Mouse (Mus musculus) MEL (cell line): Measurements from ENCODE around the gene Il27. TPM values are rescaled to one million over a fixed set of nuclear protein-coding genes. Genes with fewer than 3 reads are reported as not detected.

Experiments
- DNase-seq: peaks from one replicate; pipeline ENCODE4 v3.0.0; 2011; ENCODE audit warnings: low read depth, low spot score
- H3K27ac ChIP-seq: 2 replicates; pipeline ENCODE4 v1.5.1; 2012; ENCODE audit warnings: low read depth, mild to moderate bottlenecking, control low read depth, low read length, moderate library complexity; ENCODE audit not compliant: control insufficient read depth
- H3K27me3 ChIP-seq, 2 experiments: fragments of 150-350 bp in 1 of 2; sonication (generic) in 1 of 2; 2 replicates each; pipeline ENCODE4 v1.6.1; 2012; ENCODE audit warnings: low read length in 2 of 2, mild to moderate bottlenecking in 2 of 2, improper control_type of control experiment in 1 of 2, moderate library complexity in 1 of 2; ENCODE audit not compliant: insufficient read depth in 2 of 2, control insufficient read depth in 1 of 2
- H3K36me3 ChIP-seq, 2 experiments: 2 replicates each; pipeline ENCODE4 v1.6.1; 2012 to 2014; ENCODE audit warnings: low read length in 2 of 2, improper control_type of control experiment in 1 of 2, inconsistent platforms in 1 of 2, mild to moderate bottlenecking in 1 of 2; ENCODE audit not compliant: insufficient read depth in 2 of 2, control insufficient read depth in 1 of 2
- H3K4me1 ChIP-seq, 2 experiments: fragments of 150-350 bp in 1 of 2; sonication (generic) in 1 of 2; 2 replicates each; pipeline ENCODE4 v1.6.1; 2012; ENCODE audit warnings: low read length in 2 of 2, improper control_type of control experiment in 1 of 2, mild to moderate bottlenecking in 1 of 2; ENCODE audit not compliant: insufficient read depth in 2 of 2, control insufficient read depth in 1 of 2
- H3K4me3 ChIP-seq, 2 experiments: fragments of 150-350 bp in 1 of 2; sonication (generic) in 1 of 2; 2 replicates each; pipeline ENCODE4 v1.5.1; 2012; ENCODE audit warnings: low read depth in 2 of 2, low read length in 2 of 2, mild to moderate bottlenecking in 2 of 2, moderate library complexity in 2 of 2, control low read depth in 1 of 2, improper control_type of control experiment in 1 of 2; ENCODE audit not compliant: control insufficient read depth in 1 of 2, insufficient read depth in 1 of 2
- H3K79me2 ChIP-seq: 2 replicates; pipeline ENCODE4 v1.6.1; 2012; ENCODE audit warnings: mild to moderate bottlenecking, low read length, moderate library complexity; ENCODE audit not compliant: control insufficient read depth, poor library complexity, insufficient read depth
- H3K9ac ChIP-seq: 2 replicates; pipeline ENCODE4 v1.6.1; 2012; ENCODE audit warnings: low read depth, mild to moderate bottlenecking, control low read depth, low read length, moderate library complexity; ENCODE audit not compliant: control insufficient read depth, poor library complexity, severe bottlenecking
- H3K9me3 ChIP-seq: fragments of 150-350 bp; sonication (generic); replicated peaks from 2 replicates; pipeline ENCODE4 v1.6.1; 2012; ENCODE audit warnings: mild to moderate bottlenecking, low read length, improper control_type of control experiment, moderate library complexity; ENCODE audit not compliant: insufficient read depth
- BHLHE40 ChIP-seq: IDR thresholded peaks from 2 replicates; pipeline ENCODE4 v1.6.1; 2012; ENCODE audit warnings: low read depth, mild to moderate bottlenecking, inconsistent platforms, low read length, improper control_type of control experiment, borderline replicate concordance
- E2F4 ChIP-seq: IDR thresholded peaks from 2 replicates; pipeline ENCODE4 v1.6.1; 2011; ENCODE audit warnings: low read depth, low read length, improper control_type of control experiment, borderline replicate concordance
- ELF1 ChIP-seq: IDR thresholded peaks from 2 replicates; pipeline ENCODE4 v1.6.1; 2014; ENCODE audit warnings: low read depth, mild to moderate bottlenecking, inconsistent platforms, low read length, improper control_type of control experiment, moderate library complexity
- MAFK ChIP-seq: IDR thresholded peaks from 2 replicates; pipeline ENCODE4 v1.6.1; 2011; ENCODE audit warnings: low read depth, mild to moderate bottlenecking, low read length, improper control_type of control experiment, borderline replicate concordance
- MAX ChIP-seq: IDR thresholded peaks from 2 replicates; pipeline ENCODE4 v1.6.1; 2011; ENCODE audit warnings: low read length, improper control_type of control experiment
- MAZ ChIP-seq: IDR thresholded peaks from 2 replicates; pipeline ENCODE4 v1.6.1; 2012; ENCODE audit warnings: low read depth, mild to moderate bottlenecking, inconsistent platforms, low read length, improper control_type of control experiment
- MEF2A ChIP-seq: IDR thresholded peaks from 2 replicates; pipeline ENCODE4 v1.6.1; 2014; ENCODE audit warnings: low read depth, mild to moderate bottlenecking, inconsistent platforms, low read length, improper control_type of control experiment; ENCODE audit not compliant: poor library complexity, insufficient replicate concordance, severe bottlenecking; ENCODE audit errors: extremely low read depth
- NELFE ChIP-seq: IDR thresholded peaks from 2 replicates; pipeline ENCODE4 v1.6.1; 2011; ENCODE audit warnings: low read depth, low read length, improper control_type of control experiment
- NRF1 ChIP-seq: IDR thresholded peaks from 2 replicates; pipeline ENCODE4 v1.6.1; 2014; ENCODE audit warnings: low read depth, mild to moderate bottlenecking, inconsistent platforms, low read length, improper control_type of control experiment, moderate library complexity; ENCODE audit not compliant: poor library complexity, insufficient read depth, severe bottlenecking
- POLR2A ChIP-seq, 2 experiments: IDR thresholded peaks; 2 replicates each; pipeline ENCODE4 v1.6.1; 2011 to 2012; ENCODE audit warnings: low read length in 2 of 2, mild to moderate bottlenecking in 2 of 2, control low read depth in 1 of 2, improper control_type of control experiment in 1 of 2, low read depth in 1 of 2, moderate library complexity in 1 of 2; ENCODE audit not compliant: control insufficient read depth in 1 of 2, insufficient read depth in 1 of 2, poor library complexity in 1 of 2
- POLR2AphosphoS5 ChIP-seq: IDR thresholded peaks from 2 replicates; pipeline ENCODE4 v1.6.1; 2012; ENCODE audit warnings: low read depth, borderline replicate concordance, mild to moderate bottlenecking, inconsistent platforms, low read length, moderate library complexity, mixed read lengths
- RCOR1 ChIP-seq: IDR thresholded peaks from 2 replicates; pipeline ENCODE4 v1.6.1; 2012; ENCODE audit warnings: low read depth, mild to moderate bottlenecking, inconsistent platforms, low read length, improper control_type of control experiment
- SMC3 ChIP-seq: IDR thresholded peaks from 2 replicates; pipeline ENCODE4 v1.6.1; 2011; ENCODE audit warnings: low read depth, low read length, improper control_type of control experiment
- TAL1 ChIP-seq: IDR thresholded peaks from 2 replicates; pipeline ENCODE4 v1.6.1; 2012; ENCODE audit warnings: mild to moderate bottlenecking, inconsistent platforms, low read length, moderate library complexity, mixed read lengths
- USF1 ChIP-seq: IDR thresholded peaks from 2 replicates; pipeline ENCODE4 v1.6.1; 2014; ENCODE audit warnings: low read depth, mild to moderate bottlenecking, inconsistent platforms, low read length, improper control_type of control experiment, moderate library complexity
- ZMIZ1 ChIP-seq: IDR thresholded peaks from 2 replicates; pipeline ENCODE4 v1.6.1; 2012; ENCODE audit warnings: low read depth, mild to moderate bottlenecking, inconsistent platforms, low read length, improper control_type of control experiment, moderate library complexity
- ZNF384 ChIP-seq: IDR thresholded peaks from 2 replicates; pipeline ENCODE4 v1.6.1; 2012; ENCODE audit warnings: low read depth, mild to moderate bottlenecking, inconsistent platforms, low read length, improper control_type of control experiment
- polyA plus RNA-seq, 2 experiments: library from polyadenylated mRNA; stranded (reverse) in 1 of 2; unstranded in 1 of 2; fragments of >175 nt in 1 of 2; fragments of >200 nt in 1 of 2; gene quantifications; 2 replicates each; pipeline versions ENCODE4 v1.2.1 to v1.2.4; 2012; ENCODE audit warnings: low replicate concordance in 2 of 2, low read depth in 1 of 2; ENCODE audit not compliant: insufficient read length in 2 of 2, insufficient read depth in 1 of 2, missing spikeins in 1 of 2
- total RNA-seq: library from RNA; depleted of rRNA; stranded (reverse); fragments of 300-350 nt; gene quantifications from 2 replicates; pipeline ENCODE4 v1.2.3, GENCODE M21; 2012

Gene Il27
- total and polyA plus RNA-seq, 3 experiments: 0.07 TPM; not detected in 2

DNA sequence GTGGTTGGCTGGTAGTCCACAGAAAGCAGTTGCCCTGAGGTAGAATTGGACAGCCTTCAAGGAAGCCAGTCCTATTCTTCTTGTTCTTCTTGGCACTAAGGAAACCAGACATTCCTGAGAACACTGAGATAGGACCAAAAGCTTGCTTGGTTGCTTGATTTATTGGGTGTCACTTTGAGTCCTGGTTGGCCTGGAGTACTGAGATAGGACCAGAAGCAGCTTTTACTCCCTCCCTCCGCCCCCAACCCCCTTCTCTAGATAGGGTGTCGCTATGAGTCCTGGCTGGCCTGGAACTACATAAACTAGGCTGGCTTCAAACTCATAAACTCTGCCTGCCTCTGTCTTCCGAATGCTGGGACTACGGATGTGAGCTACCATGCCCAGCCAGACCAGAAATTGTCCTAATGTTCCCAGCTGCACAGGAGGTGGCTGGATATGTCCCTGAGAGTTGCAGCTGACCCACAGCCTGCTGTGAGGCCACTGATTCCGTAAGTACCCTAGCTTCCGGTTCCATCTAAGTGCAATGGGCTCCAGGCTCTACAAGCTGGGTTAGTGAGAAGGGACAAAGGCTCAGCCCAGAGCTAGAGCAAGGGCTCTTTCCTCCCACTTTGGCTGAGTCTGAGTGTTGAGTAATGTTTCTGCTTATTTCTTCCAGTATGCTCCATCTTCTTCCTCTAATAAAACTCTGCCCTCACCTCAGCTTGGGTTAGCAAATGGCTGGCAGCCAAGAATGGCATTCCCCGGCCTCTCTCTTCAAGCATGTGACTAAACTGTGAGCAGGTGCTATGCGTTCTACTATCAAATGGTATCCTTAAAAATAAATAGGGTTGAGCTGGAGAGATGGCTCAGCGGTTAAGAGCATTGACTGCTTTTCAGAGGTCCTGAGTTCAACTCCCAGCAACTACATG lies 27.0 kb upstream of the Il27 start (continued):
- TF ChIP-seq BHLHE40: peak; percentile 53; the same call in 1 of the 2 replicates

DNA sequence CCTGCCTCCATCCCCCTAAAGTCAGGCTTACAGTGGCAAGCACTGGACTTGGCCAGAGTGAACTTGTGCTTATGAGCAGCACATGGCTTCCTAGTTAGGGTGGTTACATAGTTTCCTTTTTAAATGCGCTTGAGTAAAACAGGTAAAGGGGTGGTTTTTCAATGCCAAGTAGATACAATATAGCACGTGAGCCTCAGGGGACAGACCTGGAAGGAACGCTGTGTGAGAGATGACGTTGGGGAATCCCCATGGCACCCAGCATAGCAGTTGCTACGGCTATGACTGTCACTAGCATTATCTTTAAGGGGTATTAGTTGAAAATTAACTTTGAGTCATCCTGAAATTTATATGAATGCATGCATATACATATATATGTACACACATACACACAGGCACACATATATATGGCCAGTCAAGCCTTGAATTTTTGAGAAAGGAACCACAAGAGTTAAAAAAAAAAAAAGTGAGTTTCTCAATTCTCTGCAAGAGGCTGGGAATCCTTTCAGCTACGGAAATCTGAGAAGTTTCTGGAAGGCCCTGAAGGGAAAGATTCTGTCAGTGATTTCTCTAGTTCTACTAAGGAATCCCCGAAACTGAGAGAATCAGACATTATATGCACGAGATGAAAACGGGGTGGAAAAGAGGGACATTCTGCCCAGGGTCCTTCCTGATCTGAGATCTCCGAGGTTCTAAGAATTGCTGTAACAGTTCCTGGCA lies 25.0 kb upstream of the Il27 start:
- Histone ChIP-seq H3K4me3 (no peak overlapping the region), H3K9me3 (no peaks in the 10 kb centered on the region), H3K27me3 (no peaks in the 10 kb centered on the region), H3K27ac (no peak overlapping the region), H3K9ac (no peak overlapping the region), H3K36me3 (peaks cover 0 to 30% of the 10 kb centered on the region in 2 experiments; a peak in 2 of 4 replicates), H3K4me1 (peaks cover 16 to 37% of the 10 kb centered on the region in 2 experiments), H3K79me2 (no peaks in the 10 kb centered on the region)
- TF ChIP-seq ZNF384 (no peak), POLR2AphosphoS5 (no peak)
- no peak for DNase-seq

DNA sequence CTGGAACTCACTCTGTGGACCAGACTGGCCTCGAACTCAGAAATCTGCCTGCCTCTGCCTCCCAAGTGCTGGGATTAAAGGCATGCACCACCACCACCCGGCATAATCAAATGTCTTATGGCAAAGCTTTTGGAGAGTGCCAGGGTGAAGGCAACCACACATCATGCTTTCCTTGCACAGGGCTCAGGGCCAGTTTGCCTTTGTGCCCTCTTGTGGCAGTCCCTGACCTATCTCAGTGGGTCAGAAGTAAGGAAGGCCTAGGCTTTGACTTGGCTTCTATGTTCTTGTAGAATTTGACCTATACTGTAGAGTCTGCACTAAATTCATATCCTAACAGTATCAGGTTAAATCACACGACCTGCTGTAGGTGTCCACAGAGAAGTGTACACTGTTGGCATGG lies 22.0 kb upstream of the Il27 start:
- Histone ChIP-seq H3K4me3 (no peak overlapping the region), H3K4me1 (peaks cover 0 to 7% of the 10 kb centered on the region in 2 experiments; a peak in 3 of 4 replicates), H3K9ac (no peak overlapping the region), H3K36me3 (peaks cover 0 to 2% of the 10 kb centered on the region in 2 experiments; a peak in 2 of 4 replicates), H3K27me3 (no peaks in the 10 kb centered on the region), H3K79me2 (no peaks in the 10 kb centered on the region), H3K27ac (no peak overlapping the region), H3K9me3 (no peaks in the 10 kb centered on the region)
- no peak for DNase-seq
- TF ChIP-seq MAX (no peak), RCOR1 (no peak), POLR2A (IDR thresholded peaks at IDR 0.05; ENCODE audit: control insufficient read depth in 1 of 2, insufficient read depth in 1 of 2, low read depth in 1 of 2, low read length in 2 of 2, poor library complexity in 1 of 2) (no peak), MAFK (no peak), NELFE (no peak), TAL1 (no peak), MAZ (no peak), SMC3 (no peak), MEF2A (no peak), NRF1 (no peak), POLR2AphosphoS5 (no peak), E2F4 (no peak), ZMIZ1 (no peak), USF1 (no peak), ELF1 (no peak), BHLHE40 (no peak)
